Mouse (Mus musculus) T-helper 1 cell (primary cell): Measurements from ENCODE around the gene Trove2.

Source experiments
- in situ Hi-C: fragments of 300-600 bp; cut with MboI, MseI; formaldehyde crosslinking; loops from one replicate; pipeline ENCODE4 v1.15.1; 2025; ENCODE audit warnings: high pct_unique_total_duplicates

Trove2 gene

DNA sequence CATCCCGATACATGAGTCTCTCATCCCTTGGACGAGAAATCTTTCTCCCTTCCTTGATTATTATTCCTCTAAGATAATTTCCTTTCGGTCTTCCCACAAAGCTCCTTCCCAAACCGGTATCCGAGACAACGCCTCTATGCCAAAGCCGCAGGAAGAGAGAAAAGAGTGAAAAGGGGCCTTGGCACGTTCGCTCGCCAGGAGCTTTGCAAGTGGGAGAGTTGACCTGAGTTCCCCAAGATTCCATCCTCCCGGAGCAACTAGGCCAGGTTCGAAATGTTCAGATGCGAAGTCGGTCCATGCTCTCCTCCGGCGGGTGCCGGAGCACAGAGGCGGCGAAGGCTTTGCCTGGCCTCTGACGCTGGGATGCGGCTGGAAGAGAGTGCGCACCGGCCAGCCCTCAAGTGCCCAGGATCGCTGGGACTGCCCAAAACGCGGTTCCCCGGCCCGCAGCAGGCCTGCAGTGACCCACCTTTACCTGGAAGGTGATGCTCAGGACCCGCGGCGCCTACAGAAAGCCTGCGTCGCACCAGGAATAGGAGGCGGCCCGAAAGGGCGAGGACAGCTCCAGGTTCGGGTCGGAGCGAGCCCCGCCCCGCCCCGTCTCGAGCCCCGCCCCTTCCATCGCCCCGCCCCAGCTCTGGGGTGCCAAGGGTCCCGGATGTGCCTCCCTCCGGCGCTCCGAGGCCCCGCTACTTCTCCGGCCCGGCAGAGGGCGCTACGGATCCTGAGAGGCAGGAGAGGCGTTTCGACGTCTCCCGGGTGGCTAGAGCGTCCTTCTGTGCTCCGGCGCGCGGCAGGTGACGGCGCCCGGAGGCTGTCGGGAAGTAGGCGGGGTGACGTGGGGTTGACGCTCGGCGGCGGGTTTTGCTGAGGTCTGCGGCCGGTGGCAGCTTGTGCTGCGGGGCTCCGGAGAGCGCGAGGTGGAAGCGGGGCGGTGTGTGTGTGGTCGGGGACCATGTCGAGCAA lies at the start of gene Trove2, which contains the start of gene Uchl5:
Gene Trove2, minus strand, starts transcription at position 623 of the 966 bp plus-strand sequence.
Gene Uchl5, plus strand, starts transcription at position 827 of the 966 bp plus-strand sequence.
- in situ Hi-C loops = no loop called here

DNA sequence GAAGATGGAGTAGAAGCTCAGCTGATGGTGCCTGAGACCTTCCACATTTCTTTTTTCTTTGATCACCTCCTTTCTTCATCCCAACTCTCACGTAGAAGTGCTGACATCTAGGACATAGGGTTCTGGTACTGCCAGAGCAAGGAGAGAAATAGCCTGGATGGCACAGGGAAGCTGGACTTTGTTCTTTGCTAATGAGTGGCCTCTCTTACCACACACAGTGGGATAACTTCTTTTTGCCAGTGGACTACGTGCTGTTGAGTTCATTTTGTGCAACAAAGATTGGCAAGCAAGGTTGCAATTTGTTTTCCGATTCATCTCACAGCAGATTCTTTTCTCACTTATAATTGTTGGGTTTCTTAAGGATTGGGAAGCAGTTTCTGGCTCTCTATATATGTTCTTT lies 45.8 kb upstream of the Trove2 start:
- in situ Hi-C loops = no loop called here

DNA sequence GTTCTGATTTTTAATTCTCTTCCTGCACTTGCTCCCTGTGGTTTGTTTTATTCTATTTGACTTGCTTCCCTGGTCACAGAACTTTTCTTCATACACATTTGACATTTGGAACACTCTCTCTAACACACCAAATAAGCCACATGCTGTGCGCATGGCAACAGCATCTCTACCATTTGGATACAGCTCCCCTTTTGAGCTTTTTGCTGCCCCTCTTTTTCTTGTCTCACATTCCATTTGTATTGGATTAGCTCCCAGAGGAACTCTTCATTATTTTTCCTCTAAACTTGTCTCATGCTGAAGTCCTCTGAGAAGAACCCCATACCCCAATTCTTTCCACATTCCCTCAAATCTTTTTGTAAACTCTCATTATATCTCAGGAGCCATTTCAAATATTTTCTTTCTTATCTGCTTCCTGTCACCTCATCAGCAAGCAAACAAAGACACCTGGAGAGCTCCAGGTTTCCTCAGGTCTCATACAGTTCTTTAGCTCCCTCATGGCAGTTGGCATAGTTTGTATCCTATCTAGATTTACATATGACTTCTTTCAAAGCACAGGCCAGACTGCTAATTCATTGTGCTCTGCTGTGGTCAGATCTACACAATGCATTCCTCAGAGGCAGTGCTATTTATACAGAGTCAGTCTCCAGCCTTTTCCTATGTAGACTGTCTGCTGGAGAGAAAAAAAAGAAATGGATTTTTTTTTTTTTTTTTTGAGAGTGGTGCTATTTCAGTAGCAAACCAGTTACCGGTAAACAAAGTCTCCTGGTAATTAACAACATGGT lies 43.4 kb upstream of the Trove2 start:
- in situ Hi-C loops = no loop called here

DNA sequence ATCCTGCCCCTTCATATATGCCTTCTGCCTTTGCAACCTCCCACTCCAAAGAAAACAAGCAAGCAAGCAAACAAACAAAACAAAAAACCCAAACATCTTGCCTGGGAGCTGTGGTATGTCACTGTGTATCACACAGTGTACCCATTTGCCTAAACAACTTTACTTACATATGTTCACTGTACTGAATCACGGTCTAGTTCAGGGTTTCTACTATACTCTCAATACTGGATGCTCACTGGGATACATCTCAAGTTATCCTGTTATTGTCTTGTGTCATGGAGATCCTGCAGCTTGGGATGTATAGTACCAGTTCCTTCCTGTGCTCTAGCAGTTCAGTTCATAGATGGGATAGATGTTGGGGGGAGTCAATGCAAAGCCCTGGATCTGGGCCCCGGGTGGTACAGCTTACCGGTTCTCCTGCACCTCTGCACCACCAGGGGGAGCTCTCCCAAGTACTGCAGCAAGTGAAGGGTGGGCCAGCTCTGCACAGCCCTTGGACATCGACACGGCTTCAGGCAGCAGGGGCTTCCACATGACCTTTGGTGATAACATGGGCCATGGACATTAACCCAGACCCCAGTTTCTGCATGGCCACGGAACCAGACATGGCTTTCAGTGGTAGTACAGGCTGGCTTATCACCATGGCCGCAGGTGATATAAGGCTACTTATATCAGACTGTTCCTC lies 37.0 kb upstream of the Trove2 start:
- in situ Hi-C loops = loop anchor here (5.0 kb wide), 2 partner anchors 188 to 363 kb away; partner anchors contain the start of genes Rgs13 and Rgs2

DNA sequence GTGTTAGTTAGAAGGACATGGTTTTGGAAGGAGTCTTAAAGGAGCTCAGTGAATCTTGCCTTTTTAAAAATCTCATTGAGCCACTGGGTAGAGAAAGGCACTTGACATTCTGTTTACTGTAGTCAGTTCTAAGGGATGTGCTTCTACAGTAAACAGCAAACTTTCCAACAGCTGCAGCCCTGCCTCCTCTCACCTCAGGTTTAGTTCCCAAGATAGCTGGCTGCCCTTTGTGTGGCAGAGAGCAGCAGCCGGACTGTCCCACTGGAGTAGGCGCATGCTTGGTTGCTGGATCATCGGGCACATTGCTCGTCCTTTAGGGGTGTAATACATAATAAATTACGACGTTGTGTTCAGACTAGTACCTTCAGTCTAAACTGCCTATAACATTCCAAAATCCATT lies 32.2 kb upstream of the Trove2 start:
- in situ Hi-C loops = loop anchor here (10.0 kb wide), 1 partner anchor 566 kb away; no protein-coding TSS in a partner anchor

DNA sequence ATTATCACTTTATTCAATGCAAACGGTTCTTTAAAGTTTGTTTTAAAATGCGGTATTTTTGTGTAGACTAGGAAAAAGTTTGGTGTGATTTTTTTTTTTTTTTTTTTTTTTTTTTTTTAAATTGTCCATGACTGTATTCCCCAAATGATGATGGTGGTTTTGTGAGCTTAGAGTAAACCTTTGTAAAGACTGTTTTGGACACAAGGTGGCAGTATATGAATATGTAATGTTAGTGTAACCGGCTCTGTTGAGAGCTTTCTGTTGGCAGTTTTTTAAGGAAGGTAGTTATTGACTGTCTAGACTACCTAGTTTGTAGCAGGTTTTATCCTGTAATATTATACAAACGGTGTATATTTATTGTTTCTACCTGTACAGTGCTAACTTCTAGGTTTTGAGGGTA lies 26.7 kb upstream of the Trove2 start:
- in situ Hi-C loops = loop anchor here (10.0 kb wide), 1 partner anchor 571 kb away; no protein-coding TSS in a partner anchor

DNA sequence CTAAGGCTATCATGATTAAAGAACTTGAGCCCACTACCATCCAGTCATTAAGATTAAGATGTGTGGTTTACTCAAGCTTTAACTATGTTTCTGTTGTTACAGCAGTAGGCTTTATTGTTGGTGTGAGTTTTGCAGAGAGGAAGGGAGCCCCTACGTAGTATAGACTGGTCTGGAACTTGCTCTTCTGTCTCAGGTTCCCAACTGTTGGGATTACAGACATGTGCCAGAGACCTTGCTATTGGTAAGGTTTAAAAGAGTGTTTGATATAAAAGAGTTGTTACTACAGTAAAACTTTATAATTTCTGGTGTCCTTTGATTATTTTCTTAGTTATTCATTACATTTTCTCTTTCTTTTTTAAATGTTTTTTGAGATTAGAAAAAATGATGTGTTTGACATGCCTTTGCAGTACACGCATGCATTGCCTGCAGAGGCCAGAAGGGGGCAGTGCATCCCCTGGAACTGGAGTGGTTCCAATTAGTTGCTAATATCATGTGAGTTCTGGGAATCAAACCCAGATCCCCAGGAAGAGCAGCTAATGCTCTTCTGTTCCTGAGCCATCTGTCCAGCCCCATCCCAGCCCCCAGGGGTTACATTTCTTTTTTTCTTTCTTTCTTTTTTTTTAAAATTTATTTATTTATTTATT lies 11.8 kb upstream of the Trove2 start:
- in situ Hi-C loops = no loop called here

DNA sequence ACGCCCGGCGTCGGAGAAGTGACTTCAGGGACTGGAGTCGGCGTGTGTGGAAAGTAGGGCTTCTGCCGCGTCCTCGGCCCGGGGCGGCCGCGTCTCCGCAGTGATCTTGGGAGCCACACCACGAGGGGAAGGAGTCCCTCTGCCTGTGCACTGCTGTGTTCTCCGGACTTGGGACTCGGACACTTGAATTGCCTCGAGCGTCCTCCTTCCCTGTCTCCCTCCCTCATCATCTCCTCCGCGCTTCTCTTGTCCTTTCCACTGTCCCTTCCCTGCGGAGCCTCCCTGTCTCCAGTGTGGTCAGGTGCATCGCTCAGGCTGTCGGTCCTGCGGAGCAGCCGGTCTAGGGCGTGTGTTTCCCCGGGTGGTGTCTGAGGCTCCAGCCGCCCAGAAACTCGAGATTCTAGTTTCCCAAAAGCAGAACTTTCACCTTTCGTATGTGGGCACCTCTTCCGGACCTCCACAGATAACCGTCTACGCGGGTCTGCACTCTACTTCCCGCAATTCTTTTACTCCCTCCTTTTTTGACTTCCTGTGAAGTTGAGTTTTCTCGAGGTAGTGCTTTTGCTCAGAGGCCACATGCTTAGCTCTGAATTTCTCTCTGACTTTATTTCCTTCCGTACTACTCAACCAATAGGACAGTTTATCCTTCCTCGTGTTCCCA lies 820 bp upstream of the Trove2 start:
- in situ Hi-C loops = no loop called here

DNA sequence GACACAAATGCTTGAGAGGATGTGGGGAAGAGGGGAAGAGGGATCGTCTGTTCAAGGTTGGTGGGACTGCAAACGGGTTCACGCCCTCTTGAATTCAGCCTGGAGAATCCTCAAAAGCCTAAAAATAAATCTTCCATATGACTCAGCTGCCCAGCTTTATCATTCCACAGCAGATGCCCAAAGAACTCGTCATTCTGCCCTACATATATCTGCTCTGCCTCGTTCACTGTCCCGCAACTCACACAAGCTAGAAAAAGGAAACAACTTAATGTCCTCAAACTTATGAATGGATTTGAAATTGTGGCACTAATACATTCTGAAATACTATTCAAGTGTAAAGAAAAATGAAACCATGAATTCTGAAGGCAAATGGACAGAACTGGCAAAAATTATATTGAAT lies 3.0 kb downstream of the Trove2 start:
- in situ Hi-C loops = no loop called here

DNA sequence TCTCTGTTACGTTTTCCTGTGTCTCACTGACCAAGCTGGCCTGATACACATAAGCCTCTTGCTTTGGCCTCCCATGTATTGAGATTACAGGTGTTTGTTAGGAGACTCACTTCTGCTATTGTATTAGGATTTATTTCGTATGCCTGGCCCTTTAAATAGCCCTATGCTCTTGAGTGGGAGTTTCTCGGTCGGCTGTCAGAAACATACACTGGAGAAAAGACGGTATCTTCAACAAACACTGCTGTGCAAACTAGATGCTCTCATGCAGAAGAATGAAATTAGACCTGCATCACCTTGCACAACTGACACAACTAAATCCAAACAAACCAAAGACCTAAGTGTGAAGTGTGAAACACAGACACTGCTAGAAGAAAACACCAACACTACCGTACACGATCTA lies 3.8 kb downstream of the Trove2 start:
- in situ Hi-C loops = no loop called here

DNA sequence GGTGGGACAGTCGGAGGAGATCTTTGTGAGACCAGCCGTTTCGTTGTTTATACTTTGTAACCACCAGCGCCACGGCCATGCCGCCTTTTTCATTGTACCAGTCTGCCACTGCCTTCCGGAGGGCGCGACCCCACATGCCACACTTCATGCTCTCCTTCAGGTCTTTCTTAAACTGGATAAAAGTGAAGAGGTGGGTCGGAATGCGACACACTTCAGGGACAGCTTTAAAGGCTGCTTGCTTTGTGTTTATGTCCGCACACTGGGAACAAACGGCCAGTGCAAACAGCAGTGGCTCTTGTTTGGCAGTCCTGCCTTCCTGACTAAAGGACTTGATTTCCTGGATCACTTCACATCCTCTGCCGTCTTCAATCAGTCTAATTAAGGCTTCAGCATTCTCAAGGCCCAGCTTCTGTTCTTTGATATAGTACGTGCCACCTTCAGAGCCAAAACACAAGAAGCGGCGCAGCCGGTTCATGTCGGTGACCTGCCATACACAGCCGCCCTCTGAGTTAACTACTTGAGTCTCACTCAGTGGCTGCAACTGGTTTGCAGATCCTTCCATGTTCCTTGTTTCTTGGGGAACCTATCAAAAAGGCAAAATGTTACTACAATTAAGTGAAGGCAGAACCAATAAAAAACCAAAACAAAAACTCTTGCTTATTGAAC lies 6.3 kb downstream of the Trove2 start:
- in situ Hi-C loops = no loop called here

DNA sequence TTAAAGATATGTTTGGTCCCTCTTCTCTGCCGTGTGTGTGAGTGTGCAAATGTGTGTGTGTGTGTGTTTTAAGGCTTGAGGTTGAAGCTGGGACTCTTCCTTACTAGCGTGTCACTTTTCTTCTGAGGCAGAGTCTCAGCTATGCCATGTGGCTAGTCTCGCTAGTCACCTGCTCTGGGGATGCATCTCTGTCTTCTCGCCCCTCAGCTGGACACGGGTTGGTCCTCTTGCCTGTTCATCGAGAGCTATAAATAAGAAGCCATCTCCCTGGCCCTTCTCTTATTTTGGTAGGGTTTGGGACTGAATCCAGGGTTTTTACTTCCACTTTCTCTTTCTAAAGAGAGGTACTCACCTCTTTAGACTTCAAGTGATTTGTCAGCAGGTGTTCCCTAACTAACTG lies 10.6 kb downstream of the Trove2 start:
- in situ Hi-C loops = no loop called here

DNA sequence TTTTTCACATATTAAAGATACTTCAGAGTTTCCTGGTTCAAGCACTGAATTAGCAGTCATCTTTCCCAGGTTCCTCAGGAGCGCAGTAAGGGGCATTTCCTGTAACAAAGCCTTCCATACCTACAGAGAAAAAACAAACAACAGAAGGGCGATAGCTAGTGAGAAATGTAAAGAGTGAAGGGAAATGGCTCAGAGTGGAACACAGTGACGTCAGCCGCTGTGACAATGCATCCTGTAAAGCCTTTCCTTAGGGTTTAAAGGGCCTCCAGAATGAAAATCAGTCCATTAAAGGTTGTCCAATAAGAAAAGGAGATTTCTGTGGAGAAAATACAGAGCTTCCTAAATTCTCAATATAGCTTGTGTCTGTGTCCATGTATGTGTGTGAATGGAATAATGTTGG lies 11.1 kb downstream of the Trove2 start:
- in situ Hi-C loops = no loop called here

DNA sequence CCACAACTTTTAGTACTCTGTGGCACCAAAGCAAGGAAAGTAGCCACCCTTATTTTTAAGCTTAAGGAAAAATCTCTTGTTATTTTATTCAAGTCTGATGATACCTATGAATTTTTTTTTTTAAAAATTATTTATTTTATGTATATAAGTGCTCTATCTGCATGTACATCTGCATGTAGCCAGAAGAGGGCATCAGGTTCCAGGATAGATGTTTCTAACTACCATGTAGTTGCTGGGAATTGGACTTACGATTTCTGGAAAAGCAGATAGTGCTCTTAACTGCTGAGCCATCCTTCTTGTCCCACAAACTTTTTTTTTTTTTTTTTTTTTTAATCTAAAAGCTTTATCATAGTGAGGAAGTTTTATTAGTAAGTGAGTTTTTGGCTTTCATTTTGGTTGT lies 12.4 kb downstream of the Trove2 start:
- in situ Hi-C loops = no loop called here

DNA sequence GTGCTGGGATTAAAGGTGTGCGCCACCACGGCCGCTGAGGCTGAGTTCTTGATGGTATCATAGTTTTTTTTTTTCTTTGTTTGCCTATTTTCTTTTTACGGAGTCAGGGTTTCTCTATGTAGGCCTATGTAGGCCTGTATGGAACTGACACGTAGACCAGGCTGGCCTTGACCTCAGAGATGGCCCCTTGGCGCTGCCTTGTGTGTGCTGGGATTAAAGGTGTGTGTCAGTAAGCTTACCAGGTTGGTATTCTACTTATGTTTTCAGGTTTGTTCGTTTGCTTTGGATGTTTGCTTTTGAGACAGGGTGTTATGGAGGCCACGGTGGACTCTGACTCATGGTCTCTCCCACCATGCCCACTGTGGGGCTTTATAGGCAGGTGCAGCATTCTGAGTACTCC lies 14.7 kb downstream of the Trove2 start:
- in situ Hi-C loops = no loop called here

DNA sequence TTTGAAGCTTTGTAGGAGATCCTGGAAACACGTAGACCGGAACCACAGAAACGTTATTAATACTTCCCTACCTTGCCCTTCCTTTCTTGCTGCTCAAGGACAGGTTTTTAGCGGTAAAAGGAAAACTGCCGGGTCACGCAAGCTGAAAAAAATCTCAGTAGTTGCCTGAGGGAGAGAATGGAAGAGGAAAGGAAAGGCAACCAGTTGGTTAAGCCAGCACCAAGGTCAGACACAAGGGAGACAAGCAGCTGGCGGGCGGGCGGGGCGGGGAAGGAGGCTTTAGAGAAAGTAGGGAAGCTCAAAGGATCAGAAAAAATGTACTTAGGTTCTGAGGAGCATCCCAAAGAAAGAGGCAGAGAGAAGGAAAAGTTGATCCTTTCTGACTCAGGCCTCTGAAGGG lies 31.0 kb downstream of the Trove2 start:
- in situ Hi-C loops = no loop called here

DNA sequence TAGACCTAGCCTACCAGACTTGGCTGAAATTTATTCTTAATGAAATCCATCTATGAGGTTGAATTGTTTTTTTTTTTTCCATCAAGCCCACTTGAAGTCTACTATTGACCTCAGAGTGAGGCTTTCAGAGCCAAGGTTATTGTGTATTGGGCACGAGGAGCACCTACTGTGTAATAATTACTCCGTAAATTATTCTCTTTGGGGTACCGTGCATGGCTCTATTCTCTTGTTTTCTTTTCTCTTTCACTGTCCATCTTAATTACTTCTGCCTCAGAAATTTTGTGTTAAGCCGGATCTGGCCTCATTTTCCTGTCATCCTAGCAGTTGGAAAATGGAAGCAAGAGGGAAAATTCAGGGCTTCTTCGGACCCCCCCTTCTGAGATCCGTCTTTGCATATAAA lies 34.7 kb downstream of the Trove2 start:
- in situ Hi-C loops = no loop called here

DNA sequence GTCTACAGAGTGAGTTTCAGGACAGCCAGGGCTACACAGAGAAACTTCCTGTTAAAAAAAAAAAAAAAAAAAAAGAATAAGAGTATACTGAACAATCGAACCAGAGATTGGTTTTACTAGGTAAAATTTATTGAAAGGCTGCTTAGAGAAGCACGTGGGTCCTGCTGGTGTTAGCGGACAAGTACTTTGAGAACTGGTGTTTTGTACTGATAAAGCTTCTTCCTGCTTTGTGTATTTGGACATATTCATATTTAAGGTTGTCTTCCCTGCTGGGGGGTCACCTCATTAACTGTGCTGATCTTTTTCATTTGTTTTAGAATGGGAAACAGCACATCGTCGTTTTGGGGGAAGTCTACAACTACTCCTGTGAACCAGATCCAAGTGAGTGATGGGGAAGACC lies 35.5 kb downstream of the Trove2 start:
- in situ Hi-C loops = no loop called here

DNA sequence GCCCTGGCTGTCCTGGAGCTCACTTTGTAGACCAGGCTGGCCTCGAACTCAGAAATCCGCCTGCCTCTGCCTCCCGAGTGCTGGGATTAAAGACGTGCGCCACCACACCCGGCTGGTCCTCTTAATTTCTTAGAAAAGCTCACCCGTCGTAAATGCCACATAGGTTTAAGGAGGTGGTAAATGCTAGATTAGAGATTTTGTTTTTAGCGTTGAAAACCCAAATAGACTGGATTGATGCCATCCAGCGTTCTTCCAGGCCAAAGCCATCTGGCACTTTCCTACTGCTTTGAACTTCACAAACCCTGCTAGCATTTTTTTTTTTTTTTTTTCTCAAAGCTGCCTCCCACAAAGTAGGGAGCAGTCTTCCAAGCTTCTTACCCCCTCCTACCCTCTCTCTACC lies 36.3 kb downstream of the Trove2 start:
- in situ Hi-C loops = no loop called here
